Mouse (Mus musculus) testis, adult 2 months (tissue): ENCODE results near the gene Tmc6.

Experiments used
- CTCF ChIP-seq: fragments of 200-500 bp; IDR thresholded peaks from 2 replicates; pipeline ENCODE4 v1.5.1; 2012; ENCODE audit warnings: low read depth, mild to moderate bottlenecking, inconsistent platforms, low read length, moderate library complexity; ENCODE audit not compliant: control insufficient read depth, insufficient read depth, insufficient replicate concordance
- POLR2A ChIP-seq: fragments of 200-500 bp; IDR thresholded peaks from 2 replicates; pipeline ENCODE4 v1.6.1; 2012; ENCODE audit warnings: low read depth, mild to moderate bottlenecking, inconsistent platforms, low read length, moderate library complexity; ENCODE audit not compliant: control insufficient read depth

GRCm38 (mm10) chr11:117778031-117778430 is 4.0 kb downstream of the Tmc6 start:
- TF ChIP-seq POLR2A (no peak), CTCF (no peak)
